8 mouse cellular contexts compared by ENCODE assay signal in the genomic region with DNA sequence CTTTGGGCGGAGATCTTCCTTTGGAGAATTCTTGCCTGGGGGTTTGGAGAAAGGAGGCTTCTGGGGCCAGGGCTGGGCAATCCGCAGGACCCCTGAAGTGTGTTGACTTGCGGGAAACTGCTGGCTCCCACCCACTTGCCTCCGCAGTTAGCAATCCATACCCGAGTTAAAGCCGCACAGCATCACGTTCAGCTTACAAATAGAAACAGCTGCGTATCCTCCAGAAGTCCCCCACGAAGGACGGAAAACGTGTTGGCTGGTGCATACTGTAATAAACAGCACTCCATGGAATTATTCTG. TPM values are rescaled to one million over a fixed set of nuclear protein-coding genes. Genes with fewer than 3 reads are reported as not detected.
DNase-seq lines count a peak whose midpoint lies in the region; ATAC-seq and TF ChIP-seq lines count a peak whose summit lies in the region.

No protein-coding gene starts in this region.

- H3K9me3 ChIP-seq in erythroblast, embryonic 14.5 days (ENCODE audit: control insufficient read depth, low read length) = no peaks in the 10 kb centered on the region
- H3K9me3 ChIP-seq in limb, embryonic 15.5 days = no peaks in the 10 kb centered on the region
- H3K9me3 ChIP-seq in stomach, postnatal 0 days (ENCODE audit: control insufficient read depth, low read length) = no peaks in the 10 kb centered on the region

- TF ChIP-seq EP300 in stomach, postnatal 0 days (optimal IDR thresholded peaks at IDR 0.05) = no peak

- no peak for TF ChIP-seq CTCF in testis, adult 2 months (IDR thresholded peaks at IDR 0.05; ENCODE audit: control insufficient read depth, insufficient read depth, insufficient replicate concordance, low read depth, low read length)
- no peak for TF ChIP-seq CTCF in stomach, postnatal 0 days (IDR thresholded peaks at IDR 0.05; ENCODE audit: low read depth)

- H3K36me3 ChIP-seq in erythroblast, embryonic 14.5 days (ENCODE audit: control insufficient read depth) = no peaks in the 10 kb centered on the region; the same call in 1 of the 2 replicates
- H3K36me3 ChIP-seq in testis, adult 2 months (ENCODE audit: control insufficient read depth, insufficient read depth, low read length) = no peaks in the 10 kb centered on the region
- no peaks in the 10 kb centered on the region for H3K36me3 ChIP-seq in limb, embryonic 15.5 days
- no peaks in the 10 kb centered on the region for H3K36me3 ChIP-seq in stomach, postnatal 0 days (ENCODE audit: control insufficient read depth, insufficient read depth, low read length)

- TF ChIP-seq POLR2A in testis, adult 2 months (IDR thresholded peaks at IDR 0.05; ENCODE audit: control insufficient read depth, low read depth, low read length) = peak; percentile 13; the same call in 1 of the 2 replicates

- peak overlapping the region; percentile 87 for H3K9ac ChIP-seq in limb, embryonic 15.5 days
- peak overlapping the region; percentile 92 for H3K9ac ChIP-seq in stomach, postnatal 0 days (ENCODE audit: low read length)

- under 1% methylated on average over 11 of the region's 11 CpGs for WGBS in limb, embryonic 15.5 days
- WGBS in stomach, postnatal 0 days = 0% methylated on average over 11 of the region's 11 CpGs

- H3K27me3 ChIP-seq in erythroblast, embryonic 14.5 days (ENCODE audit: control insufficient read depth) = no peaks in the 10 kb centered on the region
- no peaks in the 10 kb centered on the region for H3K27me3 ChIP-seq in testis, adult 2 months (ENCODE audit: control insufficient read depth, insufficient read depth, low read length)
- H3K27me3 ChIP-seq in limb, embryonic 15.5 days = no peaks in the 10 kb centered on the region
- H3K27me3 ChIP-seq in stomach, postnatal 0 days (ENCODE audit: control insufficient read depth, insufficient read depth, low read length) = no peaks in the 10 kb centered on the region

- H3K4me3 ChIP-seq in erythroblast, embryonic 14.5 days (replicated peaks) = peak overlapping the region; percentile 92
- H3K4me3 ChIP-seq in testis, adult 2 months (ENCODE audit: control insufficient read depth, low read depth, low read length) = peak overlapping the region; percentile 93
- peak overlapping the region; percentile 97 for H3K4me3 ChIP-seq in limb, embryonic 15.5 days
- peak overlapping the region; percentile 93 for H3K4me3 ChIP-seq in stomach, postnatal 0 days (ENCODE audit: low read depth, low read length)

- ATAC-seq in erythroblast, adult 5-6 weeks (replicated peaks; ENCODE audit: low FRiP score, poor library complexity, severe bottlenecking) = no peak
- no peak for ATAC-seq in limb, embryonic 15.5 days (ENCODE audit: insufficient number of reproducible peaks, low FRiP score, low TSS enrichment, low read depth)
- no peak for ATAC-seq in stomach, postnatal 0 days (ENCODE audit: low FRiP score, low TSS enrichment)

- H3K27ac ChIP-seq in testis, adult 2 months (ENCODE audit: control insufficient read depth, insufficient read depth, low read depth, low read length) = peak overlapping the region; percentile 89
- peak overlapping the region; percentile 100 for H3K27ac ChIP-seq in limb, embryonic 15.5 days
- H3K27ac ChIP-seq in stomach, postnatal 0 days (replicated peaks) = peak overlapping the region; percentile 98

- H3K4me1 ChIP-seq in erythroblast, embryonic 14.5 days (ENCODE audit: control insufficient read depth) = peaks cover 45% of the 10 kb centered on the region
- peaks cover 12% of the 10 kb centered on the region for H3K4me1 ChIP-seq in testis, adult 2 months (ENCODE audit: control insufficient read depth, insufficient read depth, low read length)
- H3K4me1 ChIP-seq in limb, embryonic 15.5 days = peaks cover 22% of the 10 kb centered on the region
- H3K4me1 ChIP-seq in stomach, postnatal 0 days (replicated peaks; ENCODE audit: control insufficient read depth, insufficient read depth) = peaks cover 7% of the 10 kb centered on the region; the same call in 1 of the 2 replicates

- no peak for DNase-seq in testis, postnatal 14 days (ENCODE audit: low spot score)
- DNase-seq in stomach, postnatal 0 days (ENCODE audit: low spot score) = no peak
- DNase-seq in right cerebral cortex, postnatal 10 days (ENCODE audit: low spot score in 2 of 2) = no peak
- no peak for DNase-seq in layer of hippocampus, adult 8-10 months (ENCODE audit: low spot score in 2 of 2)

- peak overlapping the region; percentile 89 for H3K4me2 ChIP-seq in limb, embryonic 15.5 days
- H3K4me2 ChIP-seq in stomach, postnatal 0 days (replicated peaks; ENCODE audit: low read depth) = peak overlapping the region; percentile 89

RNA-seq across cellular contexts. Expression of a gene that starts 0.3 kb away (rescaled TPM):
- polyA plus RNA-seq in erythroblast, embryonic 14.5 days (2012) = 34.5 and 36.9 TPM in 2 replicates
- total RNA-seq in erythroblast, adult 5-6 weeks (2015; ENCODE audit: low replicate concordance) = 24.0 and 35.5 TPM in 2 replicates
- 83.8 and 90.1 TPM in 2 replicates for total RNA-seq in erythroblast, adult 5-6 weeks (2017; ENCODE audit: low replicate concordance)
- polyA plus RNA-seq in testis, adult 2 months (2012; rRNA removed) = 12.8 and 13.2 TPM in 2 replicates
- 179 and 182 TPM in 2 replicates for polyA plus RNA-seq in limb, embryonic 15.5 days (2015; fragmentation: Nextera tagmentation; extraction: Ambion mirVana)
- polyA plus RNA-seq in stomach, postnatal 0 days (2015; fragmentation: Nextera tagmentation; extraction: Ambion mirVana) = 114 and 117 TPM in 2 replicates
- total RNA-seq in layer of hippocampus, adult 8-10 months (2022) = 10 to 100 TPM; 52.9 to 66.9 (median 57.4) TPM
